Comparison of ENCODE assay signal across 26 mouse cellular contexts in the genomic region with DNA sequence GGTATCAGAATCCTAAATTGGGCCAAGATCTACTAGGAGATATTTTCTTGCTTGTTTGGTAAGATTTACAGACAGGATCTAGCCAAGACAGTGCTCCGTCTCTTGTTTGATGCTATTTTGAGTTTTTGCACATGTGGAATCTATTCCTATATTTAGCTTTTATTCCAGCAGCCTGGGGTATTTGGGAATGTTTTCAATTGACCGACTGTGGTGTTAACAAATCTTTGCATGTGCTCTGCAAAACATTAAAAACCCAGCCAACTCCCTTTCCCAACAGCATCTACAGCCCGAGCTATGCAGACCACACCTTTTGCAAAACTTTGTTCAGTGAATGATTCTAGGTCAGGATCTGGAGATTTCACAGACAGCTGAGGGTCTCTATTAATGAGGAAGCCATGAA.
A peak's percentile ranks its signal among the peaks of the same experiment; 100 is the strongest.
DNase-seq lines count a peak whose midpoint lies in the region; ATAC-seq and TF ChIP-seq lines count a peak whose summit lies in the region.
"Had no signal": no experiment of that assay in that cellular context is flagged by ENCODE, and none has a peak within 500 bp of the region (broad histone marks: within the 10 kb centered on the region; RNA-seq: fewer than 3 reads in every experiment).

No protein-coding gene starts in this region.

- DNase-seq in embryonic facial prominence, embryonic 11.5 days (ENCODE audit: low spot score) = peak; percentile 11
- no peak for DNase-seq in embryonic facial prominence, embryonic 10.5 days (ENCODE audit: low spot score)
- DNase-seq in midbrain, embryonic 11.5 days (ENCODE audit: low spot score, missing footprints) = peak; percentile 26
- DNase-seq in limb, embryonic 14.5 days (ENCODE audit: low spot score) = peak; percentile 66
- no peak for DNase-seq in embryo, embryonic 11 days
- no peak for DNase-seq in heart, adult 9 months (ENCODE audit: low spot score in 2 of 2)
- DNase-seq: adrenal gland, postnatal 10 days; adrenal gland, postnatal 36 days; cerebellum, adult 11 months; cerebellum, adult 2 months; cerebellum, adult 9-11 months; cerebellum, postnatal 25 days; gastrocnemius, postnatal 25 days; heart, adult 18-20 months; heart, postnatal 14 days; heart, postnatal 4 days had no signal

- WGBS in embryonic facial prominence, embryonic 11.5 days = 54% methylated on average over 3 of the region's 3 CpGs
- WGBS in embryonic facial prominence, embryonic 10.5 days = 68% methylated on average over 3 of the region's 3 CpGs
- 78% methylated on average over 3 of the region's 3 CpGs for WGBS in midbrain, embryonic 11.5 days
- WGBS in midbrain, embryonic 13.5 days = 92% methylated on average over 3 of the region's 3 CpGs
- 36% methylated on average over 3 of the region's 3 CpGs for WGBS in embryonic facial prominence, embryonic 15.5 days
- WGBS in limb, embryonic 14.5 days = 37% methylated on average over 3 of the region's 3 CpGs

- no peaks in the 10 kb centered on the region for H3K4me1 ChIP-seq in embryonic facial prominence, embryonic 11.5 days (ENCODE audit: control insufficient read depth, insufficient read depth, low read length)
- H3K4me1 ChIP-seq in embryonic facial prominence, embryonic 10.5 days = no peaks in the 10 kb centered on the region; the same call in 1 of the 2 replicates
- no peaks in the 10 kb centered on the region for H3K4me1 ChIP-seq in midbrain, embryonic 11.5 days (ENCODE audit: control insufficient read depth, insufficient read depth, low read length)
- no peaks in the 10 kb centered on the region for H3K4me1 ChIP-seq in midbrain, embryonic 13.5 days (replicated peaks)
- H3K4me1 ChIP-seq in embryonic facial prominence, embryonic 15.5 days = peaks cover 14% of the 10 kb centered on the region; the same call in 1 of the 2 replicates
- peaks cover 12% of the 10 kb centered on the region for H3K4me1 ChIP-seq in limb, embryonic 14.5 days (ENCODE audit: control insufficient read depth, insufficient read depth, low read length)
- H3K4me1 ChIP-seq: forebrain, embryonic 12.5 days; forebrain, embryonic 15.5 days; heart, embryonic 10.5 days; intestine, embryonic 15.5 days had no signal

- H3K9ac ChIP-seq in embryonic facial prominence, embryonic 11.5 days (replicated peaks; ENCODE audit: low read length) = no peak overlapping the region
- no peak overlapping the region for H3K9ac ChIP-seq in midbrain, embryonic 11.5 days (ENCODE audit: low read length)
- H3K9ac ChIP-seq in midbrain, embryonic 13.5 days (replicated peaks) = no peak overlapping the region
- no peak overlapping the region for H3K9ac ChIP-seq in embryonic facial prominence, embryonic 15.5 days
- no peak overlapping the region for H3K9ac ChIP-seq in limb, embryonic 14.5 days (ENCODE audit: low read depth, low read length, severe bottlenecking)
- H3K9ac ChIP-seq: embryonic facial prominence, embryonic 13.5 days; forebrain, embryonic 12.5 days; forebrain, embryonic 15.5 days; heart, embryonic 13.5 days; intestine, embryonic 15.5 days had no signal

- H3K4me2 ChIP-seq in embryonic facial prominence, embryonic 11.5 days (ENCODE audit: low read depth, low read length) = no peak overlapping the region
- no peak overlapping the region for H3K4me2 ChIP-seq in midbrain, embryonic 11.5 days
- H3K4me2 ChIP-seq in midbrain, embryonic 13.5 days (replicated peaks) = no peak overlapping the region
- H3K4me2 ChIP-seq in embryonic facial prominence, embryonic 15.5 days (replicated peaks) = no peak overlapping the region
- H3K4me2 ChIP-seq in limb, embryonic 14.5 days (replicated peaks; ENCODE audit: low read depth, low read length, severe bottlenecking) = no peak overlapping the region
- H3K4me2 ChIP-seq: embryonic facial prominence, embryonic 13.5 days; forebrain, embryonic 12.5 days; forebrain, embryonic 15.5 days; heart, embryonic 13.5 days; intestine, embryonic 15.5 days had no signal

- no peaks in the 10 kb centered on the region for H3K36me3 ChIP-seq in embryonic facial prominence, embryonic 11.5 days (replicated peaks; ENCODE audit: control insufficient read depth, insufficient read depth, low read depth, low read length)
- H3K36me3 ChIP-seq in embryonic facial prominence, embryonic 10.5 days (replicated peaks) = no peaks in the 10 kb centered on the region
- H3K36me3 ChIP-seq in midbrain, embryonic 11.5 days (ENCODE audit: control insufficient read depth, insufficient read depth, low read length) = no peaks in the 10 kb centered on the region
- H3K36me3 ChIP-seq in midbrain, embryonic 13.5 days = no peaks in the 10 kb centered on the region
- H3K36me3 ChIP-seq in embryonic facial prominence, embryonic 15.5 days = no peaks in the 10 kb centered on the region
- no peaks in the 10 kb centered on the region for H3K36me3 ChIP-seq in limb, embryonic 14.5 days (ENCODE audit: control insufficient read depth, insufficient read depth, low read length)
- H3K36me3 ChIP-seq: embryonic facial prominence, embryonic 13.5 days; forebrain, embryonic 12.5 days; forebrain, embryonic 15.5 days; heart, embryonic 10.5 days; heart, embryonic 13.5 days; intestine, embryonic 15.5 days had no signal

- H3K4me3 ChIP-seq in embryonic facial prominence, embryonic 11.5 days (ENCODE audit: low read depth, low read length) = no peak overlapping the region
- no peak overlapping the region for H3K4me3 ChIP-seq in embryonic facial prominence, embryonic 10.5 days
- no peak overlapping the region for H3K4me3 ChIP-seq in midbrain, embryonic 11.5 days (ENCODE audit: low read depth, low read length)
- no peak overlapping the region for H3K4me3 ChIP-seq in midbrain, embryonic 13.5 days (replicated peaks)
- no peak overlapping the region for H3K4me3 ChIP-seq in embryonic facial prominence, embryonic 15.5 days (replicated peaks)
- H3K4me3 ChIP-seq in limb, embryonic 14.5 days (replicated peaks; ENCODE audit: low read length) = no peak overlapping the region
- H3K4me3 ChIP-seq: embryonic facial prominence, embryonic 13.5 days; forebrain, embryonic 12.5 days; forebrain, embryonic 15.5 days; heart, embryonic 10.5 days; heart, embryonic 13.5 days; intestine, embryonic 15.5 days had no signal

- no peaks in the 10 kb centered on the region for H3K27me3 ChIP-seq in embryonic facial prominence, embryonic 11.5 days (ENCODE audit: control insufficient read depth, insufficient read depth, low read length)
- no peaks in the 10 kb centered on the region for H3K27me3 ChIP-seq in embryonic facial prominence, embryonic 10.5 days (replicated peaks; ENCODE audit: low read depth, poor library complexity, severe bottlenecking)
- no peaks in the 10 kb centered on the region for H3K27me3 ChIP-seq in midbrain, embryonic 11.5 days (ENCODE audit: control insufficient read depth, insufficient read depth, low read length)
- no peaks in the 10 kb centered on the region for H3K27me3 ChIP-seq in midbrain, embryonic 13.5 days
- no peaks in the 10 kb centered on the region for H3K27me3 ChIP-seq in embryonic facial prominence, embryonic 15.5 days
- no peaks in the 10 kb centered on the region for H3K27me3 ChIP-seq in limb, embryonic 14.5 days (ENCODE audit: control insufficient read depth, insufficient read depth, low read length)
- H3K27me3 ChIP-seq: forebrain, embryonic 12.5 days; forebrain, embryonic 15.5 days; heart, embryonic 13.5 days; intestine, embryonic 15.5 days; Patski had no signal

- ATAC-seq in embryonic facial prominence, embryonic 11.5 days (replicated peaks; ENCODE audit: insufficient number of reproducible peaks, low FRiP score, low TSS enrichment, low read depth) = no peak
- ATAC-seq in midbrain, embryonic 11.5 days (ENCODE audit: low FRiP score) = no peak
- no peak for ATAC-seq in midbrain, embryonic 13.5 days
- 0 out of 2 replicates have a peak, but pooled peaks have one; percentile 34 for ATAC-seq in embryonic facial prominence, embryonic 15.5 days (ENCODE audit: insufficient number of reproducible peaks, low FRiP score, low TSS enrichment, low read depth)
- ATAC-seq in limb, embryonic 14.5 days (ENCODE audit: low FRiP score, low read depth) = no peak
- ATAC-seq: forebrain, embryonic 15.5 days; hindbrain, embryonic 16.5 days; intestine, embryonic 15.5 days; Patski had no signal

- H3K27ac ChIP-seq in embryonic facial prominence, embryonic 11.5 days (replicated peaks; ENCODE audit: low read depth, low read length) = no peak overlapping the region
- H3K27ac ChIP-seq in embryonic facial prominence, embryonic 10.5 days (replicated peaks) = no peak overlapping the region
- no peak overlapping the region for H3K27ac ChIP-seq in midbrain, embryonic 11.5 days (ENCODE audit: low read depth, low read length)
- H3K27ac ChIP-seq in midbrain, embryonic 13.5 days = no peak overlapping the region
- H3K27ac ChIP-seq in embryonic facial prominence, embryonic 15.5 days (replicated peaks) = no peak overlapping the region
- no peak overlapping the region for H3K27ac ChIP-seq in limb, embryonic 14.5 days (replicated peaks; ENCODE audit: low read depth, low read length)
- H3K27ac ChIP-seq: forebrain, embryonic 12.5 days; forebrain, embryonic 15.5 days; heart, embryonic 10.5 days; heart, embryonic 13.5 days; intestine, embryonic 15.5 days had no signal

- H3K9me3 ChIP-seq in embryonic facial prominence, embryonic 11.5 days (replicated peaks; ENCODE audit: control insufficient read depth, low read length) = no peaks in the 10 kb centered on the region
- H3K9me3 ChIP-seq in embryonic facial prominence, embryonic 10.5 days = no peaks in the 10 kb centered on the region
- H3K9me3 ChIP-seq in midbrain, embryonic 11.5 days (ENCODE audit: control insufficient read depth, low read length) = no peaks in the 10 kb centered on the region
- H3K9me3 ChIP-seq in midbrain, embryonic 13.5 days = no peaks in the 10 kb centered on the region
- H3K9me3 ChIP-seq in embryonic facial prominence, embryonic 15.5 days (replicated peaks) = no peaks in the 10 kb centered on the region
- H3K9me3 ChIP-seq in limb, embryonic 14.5 days (ENCODE audit: control insufficient read depth, low read length) = no peaks in the 10 kb centered on the region
- H3K9me3 ChIP-seq: embryonic facial prominence, embryonic 13.5 days; forebrain, embryonic 12.5 days; forebrain, embryonic 15.5 days; heart, embryonic 10.5 days; heart, embryonic 13.5 days; intestine, embryonic 15.5 days had no signal

- no peak for TF ChIP-seq POLR2A in limb, embryonic 14.5 days (IDR thresholded peaks at IDR 0.05; ENCODE audit: borderline replicate concordance, extremely low read depth, insufficient read depth, insufficient read length)

Comparison
In these comparisons a context has a peak if more than half of its experiments do, and no peak if none do; other contexts are left out.
1. DNase-seq: peak in embryonic facial prominence, embryonic 11.5 days (single experiment), midbrain, embryonic 11.5 days (single experiment) and limb, embryonic 14.5 days (single experiment); none in embryonic facial prominence, embryonic 10.5 days (single experiment), embryo, embryonic 11 days (single experiment) and heart, adult 9 months (0 of 2).